9 mouse cellular contexts compared by ENCODE assay signal in the genomic region with DNA sequence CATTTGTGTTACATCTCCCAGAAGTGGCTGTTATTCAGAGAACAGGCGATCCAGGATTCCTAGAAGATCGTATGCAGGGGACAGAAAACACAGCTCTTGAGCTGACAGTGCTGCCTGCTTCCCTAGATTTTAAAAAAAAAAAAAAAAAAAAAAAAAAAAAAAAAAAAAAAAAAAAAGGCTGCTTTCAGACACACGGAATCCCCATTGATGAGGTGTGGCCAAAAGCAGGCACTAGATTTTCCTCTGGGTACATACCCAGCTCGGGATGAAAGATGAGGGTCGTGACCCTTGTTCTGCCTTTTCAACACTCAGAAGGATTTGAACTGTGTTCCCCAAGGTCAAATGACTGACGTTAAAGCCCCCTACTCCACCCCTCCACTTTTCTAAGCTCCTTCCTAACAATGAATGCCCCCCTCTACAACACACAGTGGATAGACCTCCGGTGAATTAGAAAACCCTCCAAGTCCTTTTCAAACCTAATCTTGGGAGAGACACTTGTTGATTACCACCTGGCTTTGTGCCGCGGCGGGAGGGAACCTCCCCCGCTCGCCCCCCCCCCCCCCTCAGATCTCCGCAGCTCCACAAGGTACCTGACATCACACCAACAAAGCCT.
DNase-seq lines count a peak whose midpoint lies in the region; ATAC-seq and TF ChIP-seq lines count a peak whose summit lies in the region.
"Had no signal": no experiment of that assay in that cellular context is flagged by ENCODE, and none has a peak within 500 bp of the region (broad histone marks: within the 10 kb centered on the region; RNA-seq: fewer than 3 reads in every experiment).

No protein-coding gene starts in this region.

- peaks cover 38% of the 10 kb centered on the region for H3K4me1 ChIP-seq in heart, embryonic 10.5 days
- peaks cover 6 to 22% of the 10 kb centered on the region in 2 experiments for H3K4me1 ChIP-seq in ES-E14 (ENCODE audit: control insufficient read depth in 2 of 2, insufficient read depth in 2 of 2, low read length in 2 of 2, poor library complexity in 1 of 2)
- H3K4me1 ChIP-seq in forebrain, embryonic 15.5 days = peaks cover 62% of the 10 kb centered on the region
- no peaks in the 10 kb centered on the region for H3K4me1 ChIP-seq in liver, postnatal 0 days (ENCODE audit: insufficient read depth)

- H3K4me2 ChIP-seq in forebrain, embryonic 15.5 days (replicated peaks) = peak overlapping the region; percentile 85
- peak overlapping the region; percentile 40 for H3K4me2 ChIP-seq in liver, postnatal 0 days (ENCODE audit: low read depth, low read length)

- peaks cover 28% of the 10 kb centered on the region for H3K27me3 ChIP-seq in heart, embryonic 10.5 days (ENCODE audit: insufficient read depth, poor library complexity, severe bottlenecking)
- H3K27me3 ChIP-seq in forebrain, embryonic 15.5 days = no peaks in the 10 kb centered on the region
- H3K27me3 ChIP-seq in liver, postnatal 0 days (ENCODE audit: insufficient read depth, low read length) = peaks cover 25% of the 10 kb centered on the region; the same call in 1 of the 2 replicates

- DNase-seq in heart, embryonic 10.5 days (ENCODE audit: low spot score) = no peak
- DNase-seq in heart, postnatal 4 days = no peak
- no peak for DNase-seq in ES-E14 (ENCODE audit: low read depth, low spot score)
- DNase-seq in liver, postnatal 0 days = no peak
- no peak for DNase-seq in ovary, adult 18-20 months (ENCODE audit: low spot score)
- DNase-seq in thymus, postnatal 0 days (ENCODE audit: low spot score) = no peak
- DNase-seq in thymus, postnatal 4 days = no peak
- DNase-seq: lung, postnatal 14 days had no signal

- H3K9ac ChIP-seq in ES-E14 (ENCODE audit: insufficient read depth, low read depth, low read length, poor library complexity, severe bottlenecking) = no peak overlapping the region
- H3K9ac ChIP-seq in forebrain, embryonic 15.5 days (replicated peaks) = peak overlapping the region; percentile 18
- no peak overlapping the region for H3K9ac ChIP-seq in liver, postnatal 0 days (replicated peaks)

- no peaks in the 10 kb centered on the region for H3K9me3 ChIP-seq in heart, embryonic 10.5 days
- H3K9me3 ChIP-seq in ES-E14 (ENCODE audit: control insufficient read depth, insufficient read depth, low read depth, low read length) = no peaks in the 10 kb centered on the region
- H3K9me3 ChIP-seq in forebrain, embryonic 15.5 days = no peaks in the 10 kb centered on the region
- H3K9me3 ChIP-seq in liver, postnatal 0 days (ENCODE audit: low read length) = no peaks in the 10 kb centered on the region

- H3K36me3 ChIP-seq in heart, embryonic 10.5 days = no peaks in the 10 kb centered on the region
- no peaks in the 10 kb centered on the region for H3K36me3 ChIP-seq in ES-E14 (ENCODE audit: control insufficient read depth, insufficient read depth, low read length, poor library complexity, severe bottlenecking)
- no peaks in the 10 kb centered on the region for H3K36me3 ChIP-seq in forebrain, embryonic 15.5 days
- no peaks in the 10 kb centered on the region for H3K36me3 ChIP-seq in liver, postnatal 0 days (replicated peaks; ENCODE audit: insufficient read depth, low read length)

- H3K4me3 ChIP-seq in heart, embryonic 10.5 days = peak overlapping the region; percentile 59
- H3K4me3 ChIP-seq in ES-E14 (ENCODE audit: insufficient read depth in 1 of 2, low read depth in 1 of 2, low read length in 2 of 2, poor library complexity in 1 of 2, severe bottlenecking in 1 of 2) = peak overlapping the region; percentile 8 to 21; a peak in 2 of 4 replicates
- H3K4me3 ChIP-seq in forebrain, embryonic 15.5 days = peak overlapping the region; percentile 41
- H3K4me3 ChIP-seq in liver, postnatal 0 days (ENCODE audit: low read depth, low read length) = no peak overlapping the region

- peak overlapping the region; percentile 82 for H3K27ac ChIP-seq in heart, embryonic 10.5 days
- no peak overlapping the region for H3K27ac ChIP-seq in ES-E14 (ENCODE audit: insufficient read depth, low read depth, low read length, poor library complexity, severe bottlenecking)
- H3K27ac ChIP-seq in forebrain, embryonic 15.5 days (replicated peaks) = peak overlapping the region; percentile 96
- no peak overlapping the region for H3K27ac ChIP-seq in liver, postnatal 0 days (ENCODE audit: low read depth)

- in situ Hi-C loops in ES-E14 (cut with MboI; ENCODE audit: low sequenced_read_pairs in 2 of 2, unreplicated experiment in 2 of 2) = no loop called here

- TF ChIP-seq EP300 in liver, postnatal 0 days (IDR thresholded peaks at IDR 0.05; ENCODE audit: low read depth) = no peak

- ATAC-seq in forebrain, embryonic 15.5 days (replicated peaks) = no peak
- no peak for ATAC-seq in liver, postnatal 0 days

- TF ChIP-seq CTCF in liver, postnatal 0 days (IDR thresholded peaks at IDR 0.05; ENCODE audit: low read depth) = no peak

- WGBS in heart, embryonic 10.5 days = 2% methylated on average over 13 of the region's 13 CpGs
- WGBS in forebrain, embryonic 15.5 days = 1% methylated on average over 13 of the region's 13 CpGs
- WGBS in liver, postnatal 0 days (ENCODE audit: insufficient replicate concordance) = 3% methylated on average over 11 of the region's 13 CpGs

TF ChIP-seq in ES-E14, 5 proteins besides CTCF, POLR2A, EP300 and RAD21:
- no peak for TF ChIP-seq HCFC1 (IDR thresholded peaks at IDR 0.05; ENCODE audit: borderline replicate concordance, insufficient read depth, low read length)
- no peak for TF ChIP-seq CHD2 (IDR thresholded peaks at IDR 0.05; ENCODE audit: low read depth, low read length)
- TF ChIP-seq ZNF384 (IDR thresholded peaks at IDR 0.05; ENCODE audit: low read depth, low read length) = peak; percentile 84
TF ChIP-seq in ES-E14: peak in this region for 1.

Comparison
In these comparisons a context has a peak if more than half of its experiments do, and no peak if none do; other contexts are left out.
1. H3K27ac ChIP-seq: peak in heart, embryonic 10.5 days (single experiment) and forebrain, embryonic 15.5 days (single experiment); none in ES-E14 (single experiment) and liver, postnatal 0 days (single experiment).